Mouse (Mus musculus) C2C12 (cell line): ENCODE results near the gene Frmd6.

Experiments
- CEBPB ChIP-seq: IDR thresholded peaks from one replicate; pipeline ENCODE4 v1.6.1; 2011; ENCODE audit warnings: low read depth, mild to moderate bottlenecking, control low read depth, moderate library complexity
- CTCF ChIP-seq: IDR thresholded peaks from one replicate; pipeline ENCODE4 v1.5.1; 2011; ENCODE audit not compliant: control insufficient read depth, insufficient read depth, insufficient read length
- FOSL1 ChIP-seq: IDR thresholded peaks from one replicate; pipeline ENCODE4 v1.8.0; 2011; ENCODE audit warnings: mild to moderate bottlenecking, low read length; ENCODE audit not compliant: poor library complexity, insufficient read depth, severe bottlenecking
- MAX ChIP-seq: IDR thresholded peaks from one replicate; pipeline ENCODE4 v1.6.1; 2011; ENCODE audit warnings: mild to moderate bottlenecking, control low read depth
- MYOD1 ChIP-seq: IDR thresholded peaks from one replicate; pipeline ENCODE4 v1.6.1; 2011; ENCODE audit warnings: low read depth; ENCODE audit not compliant: control insufficient read depth, insufficient read length
- MYOG ChIP-seq: IDR thresholded peaks from one replicate; pipeline ENCODE4 v1.6.1; 2011; ENCODE audit not compliant: control insufficient read depth, insufficient read length; ENCODE audit errors: extremely low read depth
- USF1 ChIP-seq: IDR thresholded peaks from one replicate; pipeline ENCODE4 v1.6.1; 2011; ENCODE audit warnings: low read depth, mild to moderate bottlenecking, control low read depth, moderate library complexity

DNA sequence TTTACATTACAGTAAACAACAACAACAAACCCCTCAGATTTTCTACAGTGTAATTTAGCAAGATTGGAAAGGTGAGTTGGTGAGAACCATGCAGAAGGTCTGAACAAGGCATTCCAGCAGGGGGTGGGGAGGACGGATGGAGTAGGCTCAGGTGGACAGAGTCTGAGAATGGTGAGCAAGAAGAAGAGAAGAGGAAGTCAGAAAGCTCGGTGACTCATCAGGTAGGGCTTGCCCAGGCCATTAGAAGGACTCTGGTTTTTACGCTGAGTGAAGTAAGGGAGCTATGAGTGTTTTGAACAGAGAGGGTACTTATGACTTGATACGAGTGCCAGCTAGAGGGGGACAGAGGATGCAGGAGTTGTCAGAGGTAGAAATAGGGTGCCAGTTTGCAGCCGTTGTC is 9.7 kb downstream of the Frmd6 start:
- TF ChIP-seq CTCF, result no peak
- TF ChIP-seq MYOD1, result no peak
- TF ChIP-seq MYOG, result no peak
- TF ChIP-seq MAX, result no peak
- no peak for TF ChIP-seq CEBPB
- no peak for TF ChIP-seq USF1
- TF ChIP-seq FOSL1, result no peak
